Mouse (Mus musculus): ENCODE data around the gene Brinp3. TPM values are rescaled to one million over a fixed set of nuclear protein-coding genes. Genes with fewer than 3 reads are reported as not detected.
A peak's percentile ranks its signal among the peaks of the same experiment; 100 is the strongest.

Brinp3 gene
- polyA plus RNA-seq, 1 experiment from 2014 or later: 8.1 TPM

GRCm38 (mm10) chr1:146844087-146844486 lies 349.5 kb downstream of the Brinp3 start:
- Histone ChIP-seq H3K36me3 (ENCODE audit: control insufficient read depth, insufficient read depth, low read length) (no peaks in the 10 kb centered on the region), H3K9ac (ENCODE audit: low read length) (no peak overlapping the region), H3K4me1 (ENCODE audit: control insufficient read depth, insufficient read depth, low read length) (no peaks in the 10 kb centered on the region), H3K4me3 (ENCODE audit: low read depth, low read length) (no peak overlapping the region), H3K27me3 (replicated peaks; ENCODE audit: control insufficient read depth, insufficient read depth, low read length) (no peaks in the 10 kb centered on the region), H3K9me3 (replicated peaks; ENCODE audit: control insufficient read depth, low read length) (no peaks in the 10 kb centered on the region), H3K27ac (ENCODE audit: low read depth, low read length) (no peak overlapping the region), H3K4me2 (ENCODE audit: low read length) (no peak overlapping the region)
- ATAC-seq (no peak), DNase-seq (ENCODE audit: low spot score) (peak; percentile 23)
- WGBS: 42% methylated on average over 2 of the region's 2 CpGs

- DNase-seq (ENCODE audit: low spot score) (no peak), ATAC-seq (no peak)
- Histone ChIP-seq H3K9ac (ENCODE audit: low read length) (no peak overlapping the region), H3K27me3 (replicated peaks; ENCODE audit: control insufficient read depth, insufficient read depth, low read length) (no peaks in the 10 kb centered on the region), H3K4me1 (ENCODE audit: control insufficient read depth, insufficient read depth, low read length) (no peaks in the 10 kb centered on the region), H3K36me3 (ENCODE audit: control insufficient read depth, insufficient read depth, low read length) (no peaks in the 10 kb centered on the region), H3K4me3 (ENCODE audit: low read depth, low read length) (no peak overlapping the region), H3K9me3 (replicated peaks; ENCODE audit: control insufficient read depth, low read length) (no peaks in the 10 kb centered on the region), H3K4me2 (ENCODE audit: low read length) (no peak overlapping the region), H3K27ac (ENCODE audit: low read depth, low read length) (no peak overlapping the region)
- WGBS: 91% methylated on average over 3 of the region's 3 CpGs
Measured at GRCm38 (mm10) chr1:146848892-146849291, 354.3 kb downstream of the Brinp3 start.

GRCm38 (mm10) chr1:146850147-146850546 lies 355.6 kb downstream of the Brinp3 start:
- Histone ChIP-seq H3K36me3 (ENCODE audit: control insufficient read depth, insufficient read depth, low read length) (no peaks in the 10 kb centered on the region), H3K27ac (ENCODE audit: low read depth, low read length) (no peak overlapping the region), H3K4me1 (ENCODE audit: control insufficient read depth, insufficient read depth, low read length) (no peaks in the 10 kb centered on the region), H3K27me3 (replicated peaks; ENCODE audit: control insufficient read depth, insufficient read depth, low read length) (no peaks in the 10 kb centered on the region), H3K4me2 (ENCODE audit: low read length) (no peak overlapping the region), H3K9me3 (replicated peaks; ENCODE audit: control insufficient read depth, low read length) (no peaks in the 10 kb centered on the region), H3K4me3 (ENCODE audit: low read depth, low read length) (no peak overlapping the region), H3K9ac (ENCODE audit: low read length) (no peak overlapping the region)
- DNase-seq (ENCODE audit: low spot score): peak; percentile 62
- ATAC-seq: no peak
- 60% methylated on average over 2 of the region's 2 CpGs for WGBS

- no peak overlapping the region for H3K9ac ChIP-seq (ENCODE audit: low read length)
- DNase-seq (ENCODE audit: low spot score) (no peak), ATAC-seq (no peak)
- no peak overlapping the region for H3K27ac ChIP-seq (ENCODE audit: low read depth, low read length)
- H3K4me3 ChIP-seq (ENCODE audit: low read depth, low read length): no peak overlapping the region
- no peaks in the 10 kb centered on the region for H3K36me3 ChIP-seq (ENCODE audit: control insufficient read depth, insufficient read depth, low read length)
- no peaks in the 10 kb centered on the region for H3K4me1 ChIP-seq (ENCODE audit: control insufficient read depth, insufficient read depth, low read length)
- H3K4me2 ChIP-seq (ENCODE audit: low read length): no peak overlapping the region
- H3K9me3 ChIP-seq (replicated peaks; ENCODE audit: control insufficient read depth, low read length): no peaks in the 10 kb centered on the region
- H3K27me3 ChIP-seq (replicated peaks; ENCODE audit: control insufficient read depth, insufficient read depth, low read length): no peaks in the 10 kb centered on the region
Measured at GRCm38 (mm10) chr1:146898636-146899035, 404.1 kb downstream of the Brinp3 start.

GRCm38 (mm10) chr1:146901691-146902090 lies 407.1 kb downstream of the Brinp3 start:
- Histone ChIP-seq H3K9me3 (replicated peaks; ENCODE audit: control insufficient read depth, low read length) (no peaks in the 10 kb centered on the region), H3K27me3 (replicated peaks; ENCODE audit: control insufficient read depth, insufficient read depth, low read length) (no peaks in the 10 kb centered on the region), H3K9ac (ENCODE audit: low read length) (no peak overlapping the region), H3K4me3 (ENCODE audit: low read depth, low read length) (no peak overlapping the region), H3K27ac (ENCODE audit: low read depth, low read length) (no peak overlapping the region), H3K4me1 (ENCODE audit: control insufficient read depth, insufficient read depth, low read length) (no peaks in the 10 kb centered on the region), H3K4me2 (ENCODE audit: low read length) (no peak overlapping the region), H3K36me3 (ENCODE audit: control insufficient read depth, insufficient read depth, low read length) (no peaks in the 10 kb centered on the region)
- WGBS: 96% methylated on average over 9 of the region's 9 CpGs
- DNase-seq (ENCODE audit: low spot score) (no peak), ATAC-seq (no peak)

GRCm38 (mm10) chr1:146939463-146940389 lies 445.2 kb downstream of the Brinp3 start:
- Histone ChIP-seq H3K4me3 (ENCODE audit: low read depth, low read length) (no peak overlapping the region), H3K4me2 (ENCODE audit: low read length) (no peak overlapping the region), H3K4me1 (ENCODE audit: control insufficient read depth, insufficient read depth, low read length) (no peaks in the 10 kb centered on the region), H3K27ac (ENCODE audit: low read depth, low read length) (no peak overlapping the region), H3K9ac (ENCODE audit: low read length) (no peak overlapping the region), H3K9me3 (replicated peaks; ENCODE audit: control insufficient read depth, low read length) (no peaks in the 10 kb centered on the region), H3K36me3 (ENCODE audit: control insufficient read depth, insufficient read depth, low read length) (no peaks in the 10 kb centered on the region), H3K27me3 (replicated peaks; ENCODE audit: control insufficient read depth, insufficient read depth, low read length) (no peaks in the 10 kb centered on the region)
- ATAC-seq (no peak), DNase-seq (ENCODE audit: low spot score) (no peak)
- 90% methylated on average over 6 of the region's 6 CpGs for WGBS
